Mouse (Mus musculus) effector memory CD4-positive, alpha-beta T cell, adult 7 months (primary cell): ENCODE data around the gene Elf3. TPM values are rescaled to one million over a fixed set of nuclear protein-coding genes. Genes with fewer than 3 reads are reported as not detected.

Source experiments
- polyA plus RNA-seq: library from polyadenylated mRNA; unstranded; fragments of 100-300 nt; shearing (Covaris generic); gene quantifications from one replicate; pipeline ENCODE4 v1.2.1, GENCODE M21; 2017

Elf3 gene
- not detected for polyA plus RNA-seq

GRCm38 (mm10) chr1:135258380-135259127 is at the start of gene Elf3:
Elf3 (minus strand) TSS chr1:135258568.

GRCm38 (mm10) chr1:135283826-135284291 is 25.5 kb upstream of the Elf3 start, which contains the start of gene Rnpep:
Rnpep (minus strand) TSS chr1:135284084.

Other genes starting within 250 kb of the Elf3 start
- gene Lgr6, start 153.3 kb downstream of the Elf3 start, polyA plus RNA-seq: 0.29 TPM
- 74.2 TPM for gene Ptpn7, start 125.9 kb downstream of the Elf3 start, polyA plus RNA-seq
- gene Arl8a, start 111.7 kb downstream of the Elf3 start, polyA plus RNA-seq: 66.2 TPM
- not detected for gene Gpr37l1, start 90.9 kb downstream of the Elf3 start, polyA plus RNA-seq
- gene Rnpep, start 25.5 kb upstream of the Elf3 start, polyA plus RNA-seq: 47.2 TPM
- gene Timm17a, start 55.2 kb upstream of the Elf3 start, polyA plus RNA-seq: 96.8 TPM
- gene Lmod1, start 66.2 kb upstream of the Elf3 start, polyA plus RNA-seq: not detected
- not detected for gene Shisa4, start 116.7 kb upstream of the Elf3 start, polyA plus RNA-seq
- 44.5 TPM for gene Ipo9, start 171.9 kb upstream of the Elf3 start, polyA plus RNA-seq